Mouse (Mus musculus) intestine, postnatal 0 days (tissue): ENCODE measurements around the gene Rhou. TPM values are rescaled to one million over a fixed set of nuclear protein-coding genes. Genes with fewer than 3 reads are reported as not detected.

ENCODE experiments used
- ATAC-seq: fragments of 200-750 bp; cut with Nextera tagmentation; 2 replicates; pipeline ENCODE4 v1.8.0; 2017; ENCODE audit warnings: mild to moderate bottlenecking, moderate TSS enrichment, moderate library complexity
- H3K27ac ChIP-seq: fragments of 300-500 bp; sonication (generic); 2 replicates; pipeline ENCODE4 v1.5.1; 2014; ENCODE audit warnings: mild to moderate bottlenecking, low read depth, low read length, moderate library complexity
- H3K27me3 ChIP-seq: fragments of 300-500 bp; sonication (generic); replicated peaks from 2 replicates; pipeline ENCODE4 v1.6.1; 2014; ENCODE audit warnings: low read length, mixed read lengths; ENCODE audit not compliant: control insufficient read depth, insufficient read depth
- H3K36me3 ChIP-seq: fragments of 300-500 bp; sonication (generic); 2 replicates; pipeline ENCODE4 v1.6.1; 2014; ENCODE audit warnings: mild to moderate bottlenecking, moderate library complexity; ENCODE audit not compliant: control insufficient read depth, insufficient read depth
- H3K4me1 ChIP-seq: fragments of 300-500 bp; sonication (generic); replicated peaks from 2 replicates; pipeline ENCODE4 v1.6.1; 2014; ENCODE audit warnings: antibody characterized with exemption, low read length, mixed read lengths; ENCODE audit not compliant: control insufficient read depth, insufficient read depth
- H3K4me2 ChIP-seq: fragments of 300-500 bp; sonication (generic); replicated peaks from 2 replicates; pipeline ENCODE4 v1.6.1; 2014; ENCODE audit warnings: low read depth, mild to moderate bottlenecking, moderate library complexity
- H3K4me3 ChIP-seq: fragments of 300-500 bp; sonication (generic); 2 replicates; pipeline ENCODE4 v1.5.1; 2014; ENCODE audit warnings: low read depth, low read length
- H3K9ac ChIP-seq: fragments of 300-500 bp; sonication (generic); 2 replicates; pipeline ENCODE4 v1.6.1; 2014; ENCODE audit warnings: mild to moderate bottlenecking, low read depth, low read length
- H3K9me3 ChIP-seq: fragments of 300-500 bp; sonication (generic); 2 replicates; pipeline ENCODE4 v1.6.1; 2016; ENCODE audit warnings: mixed run types; ENCODE audit not compliant: control insufficient read depth
- CTCF ChIP-seq: sonication (generic); IDR thresholded peaks from 2 replicates; pipeline ENCODE4 v1.5.1; 2016; ENCODE audit warnings: low read depth, mild to moderate bottlenecking, control low read depth, antibody characterized with exemption, moderate library complexity
- WGBS: fragments of 180-500 bp; shearing (Covaris S2); extraction: QIAGEN DNeasy Blood & Tissue Kit; methylation state at CpG from one replicate; pipeline ENCODE4 v1.1.7; 2014; 5-methylcytosine and 5-hydroxymethylcytosine counted together
- polyA plus RNA-seq: library from polyadenylated mRNA; unstranded; fragments of >200 nt; fragmentation: Nextera tagmentation; extraction: Ambion mirVana; gene quantifications from 2 replicates; pipeline ENCODE4 v1.2.1, GENCODE M21; 2015

Rhou gene
- polyA plus RNA-seq, 1 experiment from 2014 or later, result 18.7 TPM

GRCm38 (mm10) chr8:123696167-123696566 is 42.4 kb downstream of the Rhou start:
- Histone ChIP-seq H3K4me2 (no peak overlapping the region), H3K4me3 (no peak overlapping the region), H3K27me3 (no peaks in the 10 kb centered on the region), H3K4me1 (no peaks in the 10 kb centered on the region), H3K27ac (peak overlapping the region; percentile 3; the same call in 1 of the 2 replicates), H3K36me3 (no peaks in the 10 kb centered on the region), H3K9ac (no peak overlapping the region), H3K9me3 (no peaks in the 10 kb centered on the region)
- peak; percentile 74 for ATAC-seq
- WGBS, result 52% methylated on average over 9 of the region's 9 CpGs
- TF ChIP-seq CTCF, result no peak

GRCm38 (mm10) chr8:123697329-123697728 is 43.6 kb downstream of the Rhou start:
- Histone ChIP-seq H3K27ac (no peak overlapping the region), H3K4me1 (peaks cover 3% of the 10 kb centered on the region; the same call in 1 of the 2 replicates), H3K27me3 (no peaks in the 10 kb centered on the region), H3K4me2 (no peak overlapping the region), H3K9me3 (no peaks in the 10 kb centered on the region), H3K4me3 (no peak overlapping the region), H3K9ac (0 out of 2 replicates have a peak overlapping the region, but pooled peaks have one; percentile 11), H3K36me3 (no peaks in the 10 kb centered on the region)
- WGBS, result 31% methylated on average over 5 of the region's 5 CpGs
- ATAC-seq, result peak; percentile 52
- no peak for TF ChIP-seq CTCF

- ATAC-seq, result no peak
- TF ChIP-seq CTCF, result no peak
- 67% methylated on average over 12 of the region's 12 CpGs for WGBS
- Histone ChIP-seq H3K36me3 (no peaks in the 10 kb centered on the region), H3K27ac (no peak overlapping the region), H3K27me3 (no peaks in the 10 kb centered on the region), H3K4me2 (no peak overlapping the region), H3K4me1 (peaks cover 4% of the 10 kb centered on the region; the same call in 1 of the 2 replicates), H3K9me3 (no peaks in the 10 kb centered on the region), H3K9ac (no peak overlapping the region), H3K4me3 (no peak overlapping the region)
Observed at GRCm38 (mm10) chr8:123700399-123701070, 46.8 kb downstream of the Rhou start.

GRCm38 (mm10) chr8:123701952-123702587 is 48.3 kb downstream of the Rhou start:
- peak overlapping the region; percentile 64 for H3K27ac ChIP-seq
- no peak for TF ChIP-seq CTCF
- H3K36me3 ChIP-seq, result no peaks in the 10 kb centered on the region
- H3K9ac ChIP-seq, result no peak overlapping the region
- H3K4me1 ChIP-seq, result peaks cover 4% of the 10 kb centered on the region; the same call in 1 of the 2 replicates
- no peaks in the 10 kb centered on the region for H3K9me3 ChIP-seq
- no peak overlapping the region for H3K4me3 ChIP-seq
- H3K27me3 ChIP-seq, result no peaks in the 10 kb centered on the region
- ATAC-seq, result peak; percentile 61
- 33% methylated on average over 15 of the region's 15 CpGs for WGBS
- H3K4me2 ChIP-seq, result no peak overlapping the region

- no peak for TF ChIP-seq CTCF
- Histone ChIP-seq H3K9me3 (no peaks in the 10 kb centered on the region), H3K27ac (no peak overlapping the region), H3K9ac (0 out of 2 replicates have a peak overlapping the region, but pooled peaks have one; percentile 4), H3K4me2 (no peak overlapping the region), H3K4me1 (peaks cover 15% of the 10 kb centered on the region), H3K4me3 (no peak overlapping the region), H3K36me3 (no peaks in the 10 kb centered on the region), H3K27me3 (no peaks in the 10 kb centered on the region)
- no peak for ATAC-seq
- WGBS, result 63% methylated on average over 5 of the region's 5 CpGs
Observed at GRCm38 (mm10) chr8:123705376-123705775, 51.6 kb downstream of the Rhou start.

- Histone ChIP-seq H3K9me3 (no peaks in the 10 kb centered on the region), H3K4me3 (no peak overlapping the region), H3K4me1 (peaks cover 14% of the 10 kb centered on the region), H3K4me2 (no peak overlapping the region), H3K27ac (no peak overlapping the region), H3K27me3 (no peaks in the 10 kb centered on the region), H3K36me3 (no peaks in the 10 kb centered on the region), H3K9ac (no peak overlapping the region)
- ATAC-seq, result no peak
- no peak for TF ChIP-seq CTCF
- 91% methylated on average over 16 of the region's 16 CpGs for WGBS
Observed at GRCm38 (mm10) chr8:123707137-123707536, 53.4 kb downstream of the Rhou start.
